In the genomic region with DNA sequence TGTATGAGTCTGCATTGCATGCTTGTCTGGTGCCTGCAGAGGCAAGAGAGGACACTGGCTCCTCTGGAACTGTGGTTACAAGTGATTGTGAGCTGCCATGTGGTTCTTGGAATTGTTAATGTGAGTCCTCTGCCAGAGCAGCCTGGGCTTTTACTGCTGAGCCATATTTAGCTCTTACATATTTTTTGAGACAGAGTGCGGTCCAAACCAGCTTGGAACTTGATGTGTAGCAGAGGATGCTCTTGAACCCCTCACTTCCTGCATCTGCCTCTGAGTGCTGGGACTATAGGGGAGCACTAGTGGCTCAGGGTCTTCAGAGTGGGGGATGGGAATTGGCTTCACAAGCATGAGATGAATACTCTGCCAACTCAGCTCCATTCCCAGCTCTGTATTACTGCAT, we compare ENCODE assay signal across 9 mouse cellular contexts. TPM values are rescaled to one million over a fixed set of nuclear protein-coding genes. Genes with fewer than 3 reads are reported as not detected.
A peak's percentile ranks its signal among the peaks of the same experiment; 100 is the strongest.
DNase-seq lines count a peak whose midpoint lies in the region; ATAC-seq and TF ChIP-seq lines count a peak whose summit lies in the region.
"Had no signal": no experiment of that assay in that cellular context is flagged by ENCODE, and none has a peak within 500 bp of the region (broad histone marks: within the 10 kb centered on the region; RNA-seq: fewer than 3 reads in every experiment).

No protein-coding gene starts in this region.

- H3K9ac ChIP-seq in liver, embryonic 13.5 days, result no peak overlapping the region
- H3K9ac ChIP-seq: liver, embryonic 14.5 days had no signal

- DNase-seq in cerebellum, adult 2 months, result peak; percentile 42 to 48
- no peak for DNase-seq in cerebellum, adult 9-10 months
- DNase-seq in liver, embryonic 13.5 days, result no peak
- DNase-seq in liver, result no peak
- DNase-seq in heart, postnatal 14 days, result peak; percentile 41 to 59
- DNase-seq in urinary bladder, postnatal 4 days (ENCODE audit: low spot score in 2 of 2), result no peak
- no peak for DNase-seq in testis, postnatal 10 days (ENCODE audit: low spot score)

- H3K36me3 ChIP-seq in liver, embryonic 13.5 days, result no peaks in the 10 kb centered on the region
- H3K36me3 ChIP-seq in myocyte (ENCODE audit: control insufficient read depth, insufficient read depth), result no peaks in the 10 kb centered on the region

- H3K27ac ChIP-seq in cerebellum, adult 2 months (ENCODE audit: insufficient read depth, low read length), result peak overlapping the region; percentile 19; the same call in 1 of the 2 replicates
- 0 out of 2 replicates have a peak overlapping the region, but pooled peaks have one; percentile 71 for H3K27ac ChIP-seq in liver, embryonic 13.5 days
- H3K27ac ChIP-seq: liver, embryonic 14.5 days had no signal

- H3K79me2 ChIP-seq in myocyte (ENCODE audit: control insufficient read depth, insufficient read depth), result peaks cover 90% of the 10 kb centered on the region

- no peak overlapping the region for H3ac ChIP-seq in myocyte (ENCODE audit: control insufficient read depth, insufficient read length)

- H3K27me3 ChIP-seq in cerebellum, adult 2 months (ENCODE audit: control insufficient read depth, insufficient read depth, low read length), result no peaks in the 10 kb centered on the region
- no peaks in the 10 kb centered on the region for H3K27me3 ChIP-seq in liver, embryonic 13.5 days
- H3K27me3 ChIP-seq in myocyte (ENCODE audit: control insufficient read depth, insufficient read depth, insufficient read length), result no peaks in the 10 kb centered on the region

- TF ChIP-seq CTCF in cerebellum, adult 2 months (IDR thresholded peaks at IDR 0.05; ENCODE audit: borderline replicate concordance, insufficient read depth, low read depth, low read length), result no peak

- 6% methylated on average over 1 of the region's 1 CpGs for WGBS in cerebellum, adult 2 months
- 76% methylated on average over 1 of the region's 1 CpGs for WGBS in liver, embryonic 13.5 days (ENCODE audit: insufficient replicate concordance)

- H3K4me2 ChIP-seq in liver, embryonic 13.5 days, result no peak overlapping the region
- peak overlapping the region; percentile 30 for H3K4me2 ChIP-seq in myocyte (ENCODE audit: low read depth)

- no peaks in the 10 kb centered on the region for H3K9me3 ChIP-seq in liver, embryonic 13.5 days (replicated peaks)

- H3K4me1 ChIP-seq in cerebellum, adult 2 months (ENCODE audit: control insufficient read depth, insufficient read depth, low read length), result peaks cover 13% of the 10 kb centered on the region
- H3K4me1 ChIP-seq in liver, embryonic 13.5 days (replicated peaks), result peaks cover 40% of the 10 kb centered on the region

- no peak overlapping the region for H3K4me3 ChIP-seq in cerebellum, adult 2 months (replicated peaks; ENCODE audit: insufficient read depth, low read depth, low read length)
- H3K4me3 ChIP-seq in liver, embryonic 13.5 days (replicated peaks), result no peak overlapping the region
- H3K4me3 ChIP-seq in myocyte, result no peak overlapping the region

- no peak for TF ChIP-seq POLR2A in cerebellum, adult 2 months (IDR thresholded peaks at IDR 0.05; ENCODE audit: borderline replicate concordance, insufficient read depth, low read length)
- no peak for TF ChIP-seq POLR2A in myocyte (IDR thresholded peaks at IDR 0.05; ENCODE audit: insufficient read length, low read depth)

- no peak for ATAC-seq in liver, embryonic 13.5 days (ENCODE audit: low read depth)

- intact Hi-C loops in heart, postnatal 14 days (cut with DNase I), result no loop called here

TF ChIP-seq in myocyte, 11 proteins besides CTCF, POLR2A, EP300 and RAD21:
- no peak for TF ChIP-seq USF1 (IDR thresholded peaks at IDR 0.05; ENCODE audit: low read depth)
- TF ChIP-seq MYOG (IDR thresholded peaks at IDR 0.05; ENCODE audit: control insufficient read depth in 1 of 3, insufficient read depth in 1 of 3, insufficient read length in 2 of 3, low read depth in 2 of 3), result no peak
- TF ChIP-seq SRF (IDR thresholded peaks at IDR 0.05; ENCODE audit: control insufficient read depth, insufficient read length, low read depth), result no peak
- TF ChIP-seq TCF12 (IDR thresholded peaks at IDR 0.05; ENCODE audit: insufficient read depth, poor library complexity, severe bottlenecking), result no peak
- no peak for TF ChIP-seq TCF3 (IDR thresholded peaks at IDR 0.05; ENCODE audit: insufficient read length, low read depth)
- TF ChIP-seq MYOD1 (IDR thresholded peaks at IDR 0.05; ENCODE audit: control insufficient read depth in 1 of 3, insufficient read length in 2 of 3, low read depth in 2 of 3), result no peak
- TF ChIP-seq CEBPB (IDR thresholded peaks at IDR 0.05; ENCODE audit: insufficient read depth, poor library complexity, severe bottlenecking), result no peak
- TF ChIP-seq MAX (IDR thresholded peaks at IDR 0.05; ENCODE audit: low read depth), result no peak
TF ChIP-seq in myocyte: peak in this region for 0.

RNA-seq across cellular contexts. Expression of a gene that starts 10.0 kb away (rescaled TPM):
- polyA plus RNA-seq in cerebellum, adult 2 months (2012; rRNA removed), result 16.3 and 17.1 TPM in 2 replicates
- 3.3 and 3.8 TPM in 2 replicates for polyA plus RNA-seq in liver, embryonic 13.5 days (2015; fragmentation: Nextera tagmentation; extraction: Ambion mirVana)
- 10 to 100 TPM; 25.2 to 27.0 TPM for total RNA-seq in heart, postnatal 14 days (2021)
- 23.0 TPM for polyA plus RNA-seq in myocyte (2012; fragmentation: generic; extraction: Trizol)

RNA-seq across cellular contexts. Expression of a gene that starts 54.2 kb away (rescaled TPM):
- 66.7 and 69.5 TPM in 2 replicates for polyA plus RNA-seq in cerebellum, adult 2 months (2012; rRNA removed)
- polyA plus RNA-seq in liver, embryonic 13.5 days (2015; fragmentation: Nextera tagmentation; extraction: Ambion mirVana), result 77.5 and 81.4 TPM in 2 replicates
- total RNA-seq in heart, postnatal 14 days (2021), result 10 to 100 TPM; 62.7 to 66.2 TPM
- 34.3 TPM for polyA plus RNA-seq in myocyte (2012; fragmentation: generic; extraction: Trizol)

Comparison
In these comparisons a context has a peak if more than half of its experiments do, and no peak if none do; other contexts are left out.
1. DNase-seq: peak in cerebellum, adult 2 months (2 of 2) and heart, postnatal 14 days (2 of 2); none in cerebellum, adult 9-10 months (single experiment), liver, embryonic 13.5 days (single experiment), liver (single experiment), urinary bladder, postnatal 4 days (0 of 2) and testis, postnatal 10 days (single experiment).